Mouse (Mus musculus): ENCODE measurements around the gene Stk4. TPM values are rescaled to one million over a fixed set of nuclear protein-coding genes. Genes with fewer than 3 reads are reported as not detected.
A peak's percentile ranks its signal among the peaks of the same experiment; 100 is the strongest.

Gene Stk4
- polyA plus RNA-seq, 1 experiment: 150 TPM

DNA sequence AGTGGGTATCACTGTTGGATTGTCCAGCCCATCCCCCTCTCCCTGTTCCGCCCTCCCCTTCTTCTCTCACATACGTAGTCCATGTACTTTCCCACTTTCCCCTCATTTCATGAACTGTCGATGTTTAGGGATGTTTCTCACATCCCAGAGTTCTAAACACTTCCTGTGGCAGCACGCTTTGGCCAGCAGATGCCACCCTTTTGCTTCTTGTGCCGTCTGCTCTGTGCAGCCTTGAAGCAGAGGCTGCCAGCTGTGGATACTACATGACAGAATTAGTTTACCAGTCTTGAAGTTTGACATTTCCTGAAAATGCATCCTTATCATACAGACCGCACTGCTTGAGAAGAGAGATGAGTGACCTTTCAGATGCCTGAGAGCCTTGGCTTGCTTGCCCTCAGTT, 64.4 kb downstream of the Stk4 start:
- peaks cover 7% of the 10 kb centered on the region for H3K4me1 ChIP-seq (ENCODE audit: control insufficient read depth, insufficient read depth, low read length)
- no peak overlapping the region for H3K4me3 ChIP-seq (ENCODE audit: insufficient read depth, low read depth, low read length)
- peak; percentile 72 for TF ChIP-seq CTCF (IDR thresholded peaks at IDR 0.05; ENCODE audit: insufficient read depth, low read depth, low read length)
- no peak for TF ChIP-seq POLR2A (IDR thresholded peaks at IDR 0.05; ENCODE audit: insufficient read depth, low read depth, low read length)
- WGBS: 41% methylated on average over 6 of the region's 6 CpGs
- no peak overlapping the region for H3K27ac ChIP-seq (ENCODE audit: insufficient read depth, low read depth, low read length)

DNA sequence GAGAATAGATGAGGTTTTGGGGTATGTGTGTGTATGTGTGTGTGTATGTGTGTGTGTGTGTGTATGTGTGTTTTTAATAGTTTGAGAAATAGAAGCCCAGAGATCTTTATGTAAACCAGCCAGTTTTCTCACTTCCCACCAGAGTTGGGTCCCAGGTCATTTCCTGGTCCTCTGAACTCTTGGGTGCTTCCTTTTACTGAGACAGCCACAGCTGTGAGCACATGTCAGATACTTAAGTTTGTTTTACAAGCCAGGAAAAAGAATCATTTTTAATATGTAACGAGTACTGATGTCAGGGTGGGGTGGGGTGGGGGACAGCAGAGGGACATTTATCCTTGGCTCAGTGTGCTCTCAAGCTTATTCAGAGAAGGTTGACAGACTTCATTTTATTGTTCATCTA, 65.2 kb downstream of the Stk4 start:
- 88% methylated on average over 1 of the region's 1 CpGs for WGBS
- TF ChIP-seq POLR2A (IDR thresholded peaks at IDR 0.05; ENCODE audit: insufficient read depth, low read depth, low read length): no peak
- no peak for TF ChIP-seq CTCF (IDR thresholded peaks at IDR 0.05; ENCODE audit: insufficient read depth, low read depth, low read length)
- no peak overlapping the region for H3K4me3 ChIP-seq (ENCODE audit: insufficient read depth, low read depth, low read length)
- no peak overlapping the region for H3K27ac ChIP-seq (ENCODE audit: insufficient read depth, low read depth, low read length)
- peaks cover 7% of the 10 kb centered on the region for H3K4me1 ChIP-seq (ENCODE audit: control insufficient read depth, insufficient read depth, low read length)

DNA sequence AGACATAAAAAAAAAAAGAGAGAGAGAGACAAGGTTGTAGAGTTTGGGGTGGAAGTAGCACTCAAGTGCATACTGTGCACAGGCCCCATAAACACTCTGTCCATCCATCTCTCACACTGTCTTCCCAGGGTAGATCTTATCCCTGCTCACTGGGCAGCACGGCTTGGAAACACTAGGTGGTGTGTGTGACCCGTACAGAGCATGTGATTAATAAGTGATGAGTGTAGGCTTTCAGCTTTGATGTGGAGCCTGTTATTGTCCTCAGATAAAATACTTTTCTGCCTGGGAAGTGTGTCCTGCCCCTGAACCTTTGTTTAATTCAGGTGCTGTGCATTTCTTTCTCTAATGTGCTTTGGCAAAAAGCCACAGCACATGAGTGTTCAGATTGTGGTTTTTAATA, 66.3 kb downstream of the Stk4 start:
- Histone ChIP-seq H3K4me3 (ENCODE audit: insufficient read depth, low read depth, low read length) (no peak overlapping the region), H3K4me1 (ENCODE audit: control insufficient read depth, insufficient read depth, low read length) (peaks cover 7% of the 10 kb centered on the region), H3K27ac (ENCODE audit: insufficient read depth, low read depth, low read length) (no peak overlapping the region)
- no peak for TF ChIP-seq CTCF (IDR thresholded peaks at IDR 0.05; ENCODE audit: insufficient read depth, low read depth, low read length)
- no peak for TF ChIP-seq POLR2A (IDR thresholded peaks at IDR 0.05; ENCODE audit: insufficient read depth, low read depth, low read length)
- WGBS: 52% methylated on average over 2 of the region's 2 CpGs

DNA sequence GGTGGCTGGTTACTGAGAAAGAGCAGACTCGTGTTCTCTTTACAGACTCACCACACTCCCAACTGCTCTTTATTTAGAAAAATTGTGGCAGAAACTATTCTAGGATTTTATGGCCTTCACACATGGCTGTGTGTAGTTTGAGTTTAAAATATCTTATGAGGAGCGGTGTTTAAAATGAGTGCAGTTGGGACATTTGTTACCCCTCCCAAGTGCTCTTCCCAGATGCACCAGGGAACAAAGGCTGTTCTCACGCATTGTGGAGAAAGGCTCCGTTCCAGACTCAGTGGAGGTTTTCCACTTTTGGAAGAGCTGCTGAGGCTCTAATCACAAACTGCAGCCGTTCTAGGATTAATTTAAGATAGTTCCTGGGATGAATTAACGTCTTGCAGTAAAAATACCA, 67.6 kb downstream of the Stk4 start:
- Histone ChIP-seq H3K4me3 (ENCODE audit: insufficient read depth, low read depth, low read length) (no peak overlapping the region), H3K27ac (ENCODE audit: insufficient read depth, low read depth, low read length) (no peak overlapping the region), H3K4me1 (ENCODE audit: control insufficient read depth, insufficient read depth, low read length) (peaks cover 7% of the 10 kb centered on the region)
- TF ChIP-seq POLR2A (IDR thresholded peaks at IDR 0.05; ENCODE audit: insufficient read depth, low read depth, low read length): no peak
- no peak for TF ChIP-seq CTCF (IDR thresholded peaks at IDR 0.05; ENCODE audit: insufficient read depth, low read depth, low read length)
- WGBS: 22% methylated on average over 6 of the region's 6 CpGs

DNA sequence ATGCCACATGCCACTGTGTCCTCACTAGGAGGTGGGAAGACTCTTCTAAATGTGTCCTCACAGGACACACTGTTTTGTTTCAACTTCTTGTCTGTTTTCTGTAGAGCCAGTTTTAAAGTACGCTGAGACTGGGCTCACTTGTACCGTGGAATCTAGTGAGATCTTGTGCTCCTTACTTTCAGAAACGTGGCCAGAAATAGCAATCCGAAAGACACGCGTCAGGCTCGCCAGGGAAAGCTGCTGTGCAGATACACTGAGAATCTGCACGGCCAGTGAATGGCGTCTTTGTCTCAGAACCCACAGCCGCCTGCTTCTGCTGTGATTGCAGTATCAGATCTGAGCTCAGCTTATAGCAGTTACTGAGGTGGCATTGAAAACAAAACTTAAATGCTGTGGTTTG, 71.9 kb downstream of the Stk4 start:
- 41% methylated on average over 10 of the region's 10 CpGs for WGBS
- H3K27ac ChIP-seq (ENCODE audit: insufficient read depth, low read depth, low read length): no peak overlapping the region
- H3K4me1 ChIP-seq (ENCODE audit: control insufficient read depth, insufficient read depth, low read length): peaks cover 5% of the 10 kb centered on the region
- no peak for TF ChIP-seq POLR2A (IDR thresholded peaks at IDR 0.05; ENCODE audit: insufficient read depth, low read depth, low read length)
- no peak for TF ChIP-seq CTCF (IDR thresholded peaks at IDR 0.05; ENCODE audit: insufficient read depth, low read depth, low read length)
- no peak overlapping the region for H3K4me3 ChIP-seq (ENCODE audit: insufficient read depth, low read depth, low read length)

DNA sequence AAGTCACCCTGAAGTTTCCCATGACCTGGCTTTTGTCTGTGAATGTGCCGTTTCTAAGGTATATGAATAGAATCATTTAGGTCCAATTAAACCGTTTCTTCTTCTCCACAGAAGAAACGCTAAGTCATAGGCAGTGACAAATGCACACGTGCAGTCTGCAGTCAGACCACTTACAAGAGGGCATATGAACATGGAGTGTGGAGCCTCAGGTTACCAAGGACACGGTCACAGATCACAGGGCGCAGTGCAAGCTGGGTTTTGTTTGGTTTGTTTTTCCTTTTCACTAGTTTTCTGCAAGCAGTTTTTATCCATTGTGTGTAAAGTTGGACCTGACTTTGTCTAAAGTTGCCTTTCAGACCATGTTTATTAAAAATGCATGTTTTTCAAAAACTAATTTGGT, 73.9 kb downstream of the Stk4 start:
- WGBS: 65% methylated on average over 6 of the region's 6 CpGs
- H3K27ac ChIP-seq (ENCODE audit: insufficient read depth, low read depth, low read length): no peak overlapping the region
- no peaks in the 10 kb centered on the region; the same call in 1 of the 2 replicates for H3K4me1 ChIP-seq (ENCODE audit: control insufficient read depth, insufficient read depth, low read length)
- no peak overlapping the region for H3K4me3 ChIP-seq (ENCODE audit: insufficient read depth, low read depth, low read length)
- TF ChIP-seq POLR2A (IDR thresholded peaks at IDR 0.05; ENCODE audit: insufficient read depth, low read depth, low read length) (no peak), CTCF (IDR thresholded peaks at IDR 0.05; ENCODE audit: insufficient read depth, low read depth, low read length) (no peak)

DNA sequence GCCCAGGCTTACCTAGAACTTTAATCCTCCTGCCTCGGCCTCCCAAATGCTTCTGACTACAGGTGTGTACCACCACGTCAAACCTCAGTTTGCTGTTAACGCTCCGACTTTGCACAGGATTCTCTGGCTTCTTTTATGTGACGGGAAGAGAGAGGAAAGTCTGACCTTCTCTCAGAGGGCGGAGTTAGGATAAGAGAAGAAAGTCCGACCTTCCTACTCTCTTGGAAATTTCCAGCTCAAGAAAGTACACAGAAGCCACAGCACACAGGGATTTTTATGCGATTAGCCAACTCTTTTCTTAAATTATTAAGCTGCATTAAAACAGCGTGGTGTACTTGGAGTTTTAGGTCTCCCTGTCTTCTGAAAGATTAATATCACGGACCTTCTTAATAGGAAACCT, 74.4 kb downstream of the Stk4 start:
- 93% methylated on average over 10 of the region's 10 CpGs for WGBS
- H3K4me1 ChIP-seq (ENCODE audit: control insufficient read depth, insufficient read depth, low read length): no peaks in the 10 kb centered on the region; the same call in 1 of the 2 replicates
- TF ChIP-seq POLR2A (IDR thresholded peaks at IDR 0.05; ENCODE audit: insufficient read depth, low read depth, low read length): no peak
- no peak for TF ChIP-seq CTCF (IDR thresholded peaks at IDR 0.05; ENCODE audit: insufficient read depth, low read depth, low read length)
- H3K4me3 ChIP-seq (ENCODE audit: insufficient read depth, low read depth, low read length): no peak overlapping the region
- H3K27ac ChIP-seq (ENCODE audit: insufficient read depth, low read depth, low read length): no peak overlapping the region

DNA sequence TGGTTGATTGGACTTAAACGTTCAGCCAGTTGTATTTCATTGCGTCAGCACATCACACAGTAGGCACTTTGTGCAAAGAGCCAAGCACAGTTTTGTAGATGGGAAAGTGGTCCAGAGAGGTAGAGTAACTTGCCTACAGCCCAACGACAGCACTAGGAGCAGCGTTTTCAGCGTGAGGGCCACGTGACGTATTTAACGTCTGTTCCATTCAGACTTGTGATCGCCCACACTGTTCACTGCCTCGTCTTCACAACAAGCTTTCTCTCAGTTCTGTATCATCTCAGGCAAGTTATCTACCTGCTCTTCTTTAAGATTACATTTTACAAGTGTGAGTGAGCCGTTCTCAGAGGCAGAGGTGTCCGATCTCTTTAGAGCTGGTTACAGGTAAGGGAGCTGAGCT, 76.4 kb downstream of the Stk4 start:
- TF ChIP-seq POLR2A (IDR thresholded peaks at IDR 0.05; ENCODE audit: insufficient read depth, low read depth, low read length) (no peak), CTCF (IDR thresholded peaks at IDR 0.05; ENCODE audit: insufficient read depth, low read depth, low read length) (no peak)
- H3K27ac ChIP-seq (ENCODE audit: insufficient read depth, low read depth, low read length): no peak overlapping the region
- 84% methylated on average over 12 of the region's 12 CpGs for WGBS
- no peak overlapping the region for H3K4me3 ChIP-seq (ENCODE audit: insufficient read depth, low read depth, low read length)
- peaks cover 7% of the 10 kb centered on the region for H3K4me1 ChIP-seq (ENCODE audit: control insufficient read depth, insufficient read depth, low read length)

DNA sequence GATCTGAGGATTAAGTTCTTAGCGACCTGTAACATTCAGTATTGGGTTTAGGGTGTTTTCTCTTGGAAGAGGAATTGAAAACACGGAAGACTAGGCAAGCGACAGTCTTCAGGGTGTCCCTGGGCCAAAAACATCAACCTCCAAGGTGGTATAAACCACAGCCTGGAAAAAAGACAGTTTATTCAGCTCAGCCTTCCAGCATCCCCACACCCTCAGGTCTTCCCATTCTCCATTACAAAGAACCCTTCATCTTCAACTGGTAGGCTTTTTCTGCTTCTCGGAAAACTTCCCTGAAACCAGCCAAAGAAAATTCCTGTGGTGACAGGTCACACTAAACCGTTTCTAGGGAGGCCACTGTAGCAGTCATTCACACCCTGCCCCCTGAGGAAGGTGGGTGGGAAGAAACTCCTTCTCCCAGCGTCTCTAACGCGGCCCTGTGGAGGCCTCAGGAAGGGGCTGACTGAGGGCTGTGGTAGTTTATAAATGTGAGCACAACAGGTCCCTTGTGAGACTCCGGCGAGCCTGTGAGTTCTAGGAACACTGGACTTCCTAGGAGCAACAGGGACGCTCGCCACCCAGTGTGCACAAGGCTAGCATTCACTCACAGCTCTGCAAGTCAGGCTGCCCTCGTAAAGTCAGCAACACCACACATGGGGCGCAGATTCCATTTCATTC, 80.1 kb downstream of the Stk4 start:
- WGBS: 49% methylated on average over 14 of the region's 14 CpGs
- H3K4me1 ChIP-seq (ENCODE audit: control insufficient read depth, insufficient read depth, low read length): peaks cover 7% of the 10 kb centered on the region
- no peak overlapping the region for H3K4me3 ChIP-seq (ENCODE audit: insufficient read depth, low read depth, low read length)
- TF ChIP-seq CTCF (IDR thresholded peaks at IDR 0.05; ENCODE audit: insufficient read depth, low read depth, low read length) (no peak), POLR2A (IDR thresholded peaks at IDR 0.05; ENCODE audit: insufficient read depth, low read depth, low read length) (no peak)
- H3K27ac ChIP-seq (ENCODE audit: insufficient read depth, low read depth, low read length): no peak overlapping the region

All from olfactory bulb, adult 2 months (tissue).